Mouse (Mus musculus): Measurements from ENCODE around the gene Gcc1. TPM values are rescaled to one million over a fixed set of nuclear protein-coding genes. Genes with fewer than 3 reads are reported as not detected.

The Gcc1 gene
- polyA plus RNA-seq (2012; rRNA removed) = 5.1 and 6.6 TPM in 2 replicates

DNA sequence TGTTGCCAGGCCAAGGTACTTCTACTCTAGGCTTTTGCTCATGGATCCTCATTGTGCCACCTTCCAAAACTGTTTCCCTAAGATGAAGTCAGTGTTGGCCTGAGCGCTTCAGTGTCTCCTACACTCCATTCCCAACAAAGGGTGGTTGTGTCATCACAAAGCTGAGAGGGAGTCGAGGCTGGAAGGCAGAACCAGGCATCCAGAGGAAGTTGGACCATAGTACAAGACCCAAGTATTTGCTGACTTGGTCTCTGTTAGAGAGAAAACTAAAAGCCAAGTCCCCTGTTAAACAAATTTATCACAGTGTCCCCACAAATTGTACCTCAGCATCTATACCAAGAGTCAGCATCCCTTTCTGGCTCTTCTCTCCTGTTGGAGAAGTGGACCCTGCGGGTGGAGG, at the start of gene Gcc1:
Gene Gcc1 (minus strand): TSS at position 101 of the 400 bp plus-strand sequence.
- DNase-seq = no peak
- H3K4me1 ChIP-seq (ENCODE audit: control insufficient read depth, insufficient read depth, low read length) = peaks cover 7% of the 10 kb centered on the region; the same call in 1 of the 2 replicates
- no peak within 1 kb of the TSS for H3K4me3 ChIP-seq (ENCODE audit: insufficient read depth, low read depth, low read length)
- no peaks in the 10 kb centered on the region for H3K36me3 ChIP-seq (ENCODE audit: control insufficient read depth, insufficient read depth, low read length)
- H3K27me3 ChIP-seq (replicated peaks; ENCODE audit: control insufficient read depth, insufficient read depth, low read length) = no peaks in the 10 kb centered on the region
- TF ChIP-seq POLR2A (IDR thresholded peaks at IDR 0.05; ENCODE audit: low read depth, low read length) (no peak), CTCF (conservative IDR thresholded peaks at IDR 0.05; ENCODE audit: insufficient read depth, insufficient read length, low read depth, low read length) (no peak)
- 86% methylated on average over 3 of the region's 3 CpGs for WGBS
- H3K27ac ChIP-seq (ENCODE audit: insufficient read depth, low read depth, low read length) = peak within 1 kb of the TSS; percentile 12; the same call in 1 of the 2 replicates

DNA sequence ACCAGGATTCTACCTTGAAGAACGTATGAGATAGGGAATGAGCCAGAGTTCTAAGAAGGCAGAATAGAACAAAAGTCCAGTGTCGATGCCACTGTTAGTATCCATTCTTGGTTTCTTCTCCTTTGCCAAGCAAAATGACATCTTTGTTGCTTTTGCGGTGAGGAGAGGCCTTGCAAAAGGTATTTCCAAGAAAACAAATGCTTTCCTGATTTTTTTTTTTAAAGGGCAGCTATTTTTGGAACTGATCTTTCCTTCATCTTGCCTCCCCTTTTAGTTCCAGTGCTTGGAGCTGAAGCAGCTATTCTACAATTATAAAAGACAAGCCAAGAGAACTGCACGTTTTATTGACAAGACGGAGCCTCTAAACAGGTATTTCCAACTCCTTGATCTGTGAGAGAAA, 46.6 kb upstream of the Gcc1 start, which contains the start of gene Snd1:
Gene Snd1 (plus strand): TSS at position 301 of the 400 bp plus-strand sequence.
- no peak for DNase-seq
- Histone ChIP-seq H3K27ac (ENCODE audit: insufficient read depth, low read depth, low read length) (no peak within 1 kb of the TSS), H3K4me3 (ENCODE audit: insufficient read depth, low read depth, low read length) (no peak within 1 kb of the TSS), H3K4me1 (ENCODE audit: control insufficient read depth, insufficient read depth, low read length) (peaks cover 4% of the 10 kb centered on the region; the same call in 1 of the 2 replicates), H3K27me3 (replicated peaks; ENCODE audit: control insufficient read depth, insufficient read depth, low read length) (no peaks in the 10 kb centered on the region), H3K36me3 (ENCODE audit: control insufficient read depth, insufficient read depth, low read length) (no peaks in the 10 kb centered on the region)
- TF ChIP-seq POLR2A (IDR thresholded peaks at IDR 0.05; ENCODE audit: low read depth, low read length) (no peak), CTCF (conservative IDR thresholded peaks at IDR 0.05; ENCODE audit: insufficient read depth, insufficient read length, low read depth, low read length) (no peak)
- WGBS = 79% methylated on average over 5 of the region's 5 CpGs

DNA sequence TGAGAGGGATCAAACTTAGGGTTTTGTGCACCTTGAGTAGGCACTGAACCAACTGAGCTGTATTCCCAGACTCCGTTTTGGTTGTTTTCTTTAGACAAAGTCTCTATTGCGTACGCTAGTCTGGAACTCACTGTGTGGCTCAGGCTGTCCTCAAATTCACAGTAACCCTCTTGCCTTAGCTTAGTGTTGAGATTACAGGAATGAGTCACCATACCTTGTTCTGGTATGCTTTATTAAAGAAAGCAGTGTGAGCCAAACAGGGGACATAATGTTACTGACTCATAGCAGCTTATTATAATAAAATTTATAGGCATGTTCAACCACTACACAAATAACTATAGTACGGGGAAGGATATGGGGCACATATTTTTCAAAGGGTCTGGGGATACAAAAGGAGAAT, 46.0 kb upstream of the Gcc1 start:
- WGBS = 92% methylated on average over 4 of the region's 4 CpGs

DNA sequence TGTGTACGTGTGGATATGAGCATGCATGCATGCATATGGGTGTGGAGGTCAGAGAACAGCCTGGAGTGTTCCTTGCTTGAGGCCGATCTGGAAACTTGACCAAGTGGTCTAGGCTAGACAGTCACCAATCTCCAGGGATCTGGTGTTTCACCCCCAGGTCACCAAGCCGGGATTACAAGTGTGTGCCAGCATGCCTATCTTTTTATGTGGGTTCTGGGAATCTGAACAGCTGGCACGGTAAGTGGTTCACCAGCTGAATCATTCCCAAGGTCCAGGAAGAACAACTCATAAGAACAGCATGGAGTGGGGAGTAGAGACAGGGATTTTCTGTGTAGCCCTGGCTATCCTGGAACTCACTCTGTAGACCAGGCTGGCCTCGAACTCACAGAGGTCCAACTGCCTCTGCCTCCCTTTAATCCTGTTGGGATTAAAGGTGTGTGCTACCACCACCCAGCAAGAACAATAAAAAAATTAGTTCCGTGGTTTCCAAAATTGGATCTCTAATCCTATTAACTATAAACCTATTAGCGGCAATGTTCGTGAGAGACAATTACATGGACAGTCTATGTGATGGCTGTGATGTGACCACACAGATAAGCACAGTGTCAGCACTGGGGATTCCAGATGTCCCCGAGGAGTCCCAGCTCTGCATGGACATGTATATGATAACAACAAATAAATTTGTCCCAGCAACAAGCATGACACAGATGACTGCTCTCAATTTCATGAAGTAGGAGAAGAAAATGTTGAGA, 43.3 kb upstream of the Gcc1 start:
- H3K4me1 ChIP-seq (ENCODE audit: control insufficient read depth, insufficient read depth, low read length) = peaks cover 4% of the 10 kb centered on the region; the same call in 1 of the 2 replicates
- no peak for DNase-seq
- 90% methylated on average over 9 of the region's 9 CpGs for WGBS

More for the DNA sequence above, 46.0 kb upstream of the Gcc1 start:
- no peak for TF ChIP-seq CTCF (conservative IDR thresholded peaks at IDR 0.05; ENCODE audit: insufficient read depth, insufficient read length, low read depth, low read length)
- no peak for TF ChIP-seq POLR2A (IDR thresholded peaks at IDR 0.05; ENCODE audit: low read depth, low read length)
- no peaks in the 10 kb centered on the region for H3K27me3 ChIP-seq (replicated peaks; ENCODE audit: control insufficient read depth, insufficient read depth, low read length)
- no peak overlapping the region for H3K4me3 ChIP-seq (ENCODE audit: insufficient read depth, low read depth, low read length)
- peaks cover 4% of the 10 kb centered on the region; the same call in 1 of the 2 replicates for H3K4me1 ChIP-seq (ENCODE audit: control insufficient read depth, insufficient read depth, low read length)
- H3K27ac ChIP-seq (ENCODE audit: insufficient read depth, low read depth, low read length) = no peak overlapping the region
- no peak for DNase-seq
- H3K36me3 ChIP-seq (ENCODE audit: control insufficient read depth, insufficient read depth, low read length) = no peaks in the 10 kb centered on the region

DNA sequence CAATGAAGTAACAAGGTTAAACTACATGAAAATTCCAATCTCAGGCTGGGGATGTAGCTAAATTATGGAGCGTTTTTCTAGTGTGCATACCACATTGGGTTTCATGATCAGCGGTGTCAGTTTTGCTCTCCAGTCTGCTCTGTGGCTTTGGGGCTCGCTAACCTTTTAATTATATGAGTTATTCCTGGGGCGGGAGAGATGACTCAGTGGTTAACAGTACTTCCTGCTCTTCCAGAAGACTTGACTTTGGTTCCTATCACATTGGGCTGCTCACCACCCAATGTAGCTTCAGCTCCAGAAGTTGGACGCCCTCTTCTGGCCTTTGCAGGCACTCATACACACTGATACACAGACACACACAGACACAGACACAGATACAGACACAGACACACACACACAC, 42.4 kb upstream of the Gcc1 start:
- DNase-seq = no peak
- Histone ChIP-seq H3K4me1 (ENCODE audit: control insufficient read depth, insufficient read depth, low read length) (peaks cover 4% of the 10 kb centered on the region; the same call in 1 of the 2 replicates), H3K36me3 (ENCODE audit: control insufficient read depth, insufficient read depth, low read length) (no peaks in the 10 kb centered on the region), H3K27ac (ENCODE audit: insufficient read depth, low read depth, low read length) (no peak overlapping the region), H3K27me3 (replicated peaks; ENCODE audit: control insufficient read depth, insufficient read depth, low read length) (no peaks in the 10 kb centered on the region), H3K4me3 (ENCODE audit: insufficient read depth, low read depth, low read length) (no peak overlapping the region)
- no peak for TF ChIP-seq CTCF (conservative IDR thresholded peaks at IDR 0.05; ENCODE audit: insufficient read depth, insufficient read length, low read depth, low read length)
- TF ChIP-seq POLR2A (IDR thresholded peaks at IDR 0.05; ENCODE audit: low read depth, low read length) = no peak
- WGBS = 75% methylated on average over 5 of the region's 5 CpGs

More for the DNA sequence above, 43.3 kb upstream of the Gcc1 start:
- Histone ChIP-seq H3K27me3 (replicated peaks; ENCODE audit: control insufficient read depth, insufficient read depth, low read length) (no peaks in the 10 kb centered on the region), H3K27ac (ENCODE audit: insufficient read depth, low read depth, low read length) (no peak overlapping the region), H3K36me3 (ENCODE audit: control insufficient read depth, insufficient read depth, low read length) (no peaks in the 10 kb centered on the region), H3K4me3 (ENCODE audit: insufficient read depth, low read depth, low read length) (no peak overlapping the region)
- TF ChIP-seq POLR2A (IDR thresholded peaks at IDR 0.05; ENCODE audit: low read depth, low read length) = no peak
- TF ChIP-seq CTCF (conservative IDR thresholded peaks at IDR 0.05; ENCODE audit: insufficient read depth, insufficient read length, low read depth, low read length) = no peak

DNA sequence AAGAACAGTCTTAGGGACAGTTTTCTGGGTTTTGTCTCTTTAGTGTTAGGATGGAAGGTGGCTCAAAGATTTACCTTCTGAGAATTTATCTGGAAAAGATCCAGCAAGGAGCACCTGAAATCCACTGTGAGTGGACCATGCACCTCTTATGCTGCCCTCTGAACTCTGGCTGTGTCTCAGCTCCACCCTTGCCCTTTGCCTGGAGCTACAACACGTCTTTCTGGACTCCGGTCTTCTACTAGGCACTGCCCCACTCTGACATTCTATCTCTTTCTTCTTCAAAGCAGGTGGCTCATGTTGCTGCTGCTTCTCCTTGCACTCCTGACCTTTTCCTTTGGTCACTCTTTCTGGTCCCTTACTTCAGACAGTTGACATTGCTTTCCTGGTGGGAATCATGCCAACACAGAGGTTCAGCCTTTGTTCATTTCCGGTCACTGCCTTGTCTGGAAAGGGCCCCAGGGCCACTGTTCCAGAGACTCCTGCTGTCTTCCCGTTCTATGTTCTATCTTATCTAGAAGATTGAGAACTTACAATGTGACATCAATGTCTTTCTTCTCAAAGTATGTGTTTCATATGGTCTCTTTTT, 41.9 kb upstream of the Gcc1 start:
- 25% methylated on average over 4 of the region's 4 CpGs for WGBS
- peak; percentile 60 for DNase-seq
- Histone ChIP-seq H3K4me1 (ENCODE audit: control insufficient read depth, insufficient read depth, low read length) (peaks cover 4% of the 10 kb centered on the region; the same call in 1 of the 2 replicates), H3K27me3 (replicated peaks; ENCODE audit: control insufficient read depth, insufficient read depth, low read length) (no peaks in the 10 kb centered on the region), H3K36me3 (ENCODE audit: control insufficient read depth, insufficient read depth, low read length) (no peaks in the 10 kb centered on the region), H3K4me3 (ENCODE audit: insufficient read depth, low read depth, low read length) (no peak overlapping the region), H3K27ac (ENCODE audit: insufficient read depth, low read depth, low read length) (0 out of 2 replicates have a peak overlapping the region, but pooled peaks have one; percentile 5)
- TF ChIP-seq POLR2A (IDR thresholded peaks at IDR 0.05; ENCODE audit: low read depth, low read length) (no peak), CTCF (conservative IDR thresholded peaks at IDR 0.05; ENCODE audit: insufficient read depth, insufficient read length, low read depth, low read length) (no peak)

DNA sequence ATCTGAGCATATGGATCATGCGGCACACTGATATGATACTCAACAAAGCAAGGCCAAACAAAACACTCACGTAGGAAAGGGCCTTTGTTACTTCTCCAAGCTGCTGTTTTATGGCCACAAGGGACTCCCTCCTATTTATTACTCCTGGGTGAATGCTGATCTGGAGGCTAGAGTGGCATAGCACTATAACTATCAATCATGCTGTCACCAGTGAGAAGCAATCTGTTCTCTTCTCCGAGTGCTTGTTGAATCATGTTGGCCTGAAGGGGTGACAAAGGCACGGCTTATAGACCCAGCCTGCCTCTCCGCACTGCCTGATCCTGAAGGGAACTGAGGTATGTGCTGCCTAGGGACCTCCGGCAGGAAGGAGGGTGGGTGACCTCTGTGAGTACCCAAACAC, 36.4 kb upstream of the Gcc1 start:
- Histone ChIP-seq H3K27ac (ENCODE audit: insufficient read depth, low read depth, low read length) (no peak overlapping the region), H3K4me3 (ENCODE audit: insufficient read depth, low read depth, low read length) (no peak overlapping the region), H3K36me3 (ENCODE audit: control insufficient read depth, insufficient read depth, low read length) (no peaks in the 10 kb centered on the region), H3K4me1 (ENCODE audit: control insufficient read depth, insufficient read depth, low read length) (no peaks in the 10 kb centered on the region), H3K27me3 (replicated peaks; ENCODE audit: control insufficient read depth, insufficient read depth, low read length) (no peaks in the 10 kb centered on the region)
- DNase-seq = no peak
- TF ChIP-seq POLR2A (IDR thresholded peaks at IDR 0.05; ENCODE audit: low read depth, low read length) (no peak), CTCF (conservative IDR thresholded peaks at IDR 0.05; ENCODE audit: insufficient read depth, insufficient read length, low read depth, low read length) (no peak)
- WGBS = 37% methylated on average over 6 of the region's 6 CpGs
